Mouse (Mus musculus) mouse trophoblast stem cell (cell line): ENCODE measurements around the gene Pgbd1.
"Not testable (repeated sequence)": the region's sequence is repeated elsewhere in the genome, so short reads cannot be mapped to it uniquely, and the experiment has no call there.

Source experiments
- in situ Hi-C, 2 experiments: fragments of 300-500 bp; cut with MseI, MboI; formaldehyde crosslinking; loops; 2 replicates in 1 of 2; 3 replicates in 1 of 2; pipeline ENCODE4 v1.15.1; 2025

The Pgbd1 gene

DNA sequence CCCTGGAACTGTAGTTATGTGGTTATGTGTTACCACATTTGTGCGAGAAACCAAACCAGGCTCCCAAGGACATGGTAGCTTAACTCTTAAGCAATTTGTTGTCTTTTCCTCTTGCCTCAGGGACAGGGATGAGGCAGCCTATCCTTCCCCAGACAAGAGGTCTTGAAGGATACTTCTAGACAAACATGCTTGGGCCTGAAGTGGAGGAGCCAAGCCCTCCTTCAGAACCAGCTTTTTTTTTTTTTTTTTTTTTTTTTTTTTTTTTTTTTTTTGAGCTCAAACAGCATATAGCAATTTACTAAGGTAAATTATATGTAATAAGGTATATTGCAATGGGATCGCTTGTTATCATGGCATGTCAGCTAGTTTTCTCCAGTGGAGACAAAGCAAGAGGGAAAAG lies 25.1 kb downstream of the Pgbd1 start:
- in situ Hi-C loops = no loop called here

DNA sequence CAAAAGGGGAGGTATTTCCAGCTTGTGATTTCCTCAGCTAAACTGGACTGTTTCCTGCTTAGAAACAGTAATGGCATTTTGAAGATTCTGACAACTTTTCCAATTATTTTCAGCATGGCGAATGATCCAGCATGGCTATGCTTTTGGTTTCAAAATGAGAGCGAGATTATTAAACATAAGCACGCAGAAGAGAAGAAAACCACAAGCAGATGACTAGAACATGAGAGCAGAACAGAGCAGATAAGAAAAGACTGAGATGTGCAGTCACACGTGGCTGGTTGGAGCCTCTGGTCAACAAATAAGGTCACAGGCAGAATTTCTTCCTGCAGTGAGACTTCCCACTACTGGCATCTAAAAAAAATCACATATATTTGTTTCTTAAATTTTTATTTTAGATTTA lies 25.6 kb downstream of the Pgbd1 start:
- in situ Hi-C loops = no loop called here

DNA sequence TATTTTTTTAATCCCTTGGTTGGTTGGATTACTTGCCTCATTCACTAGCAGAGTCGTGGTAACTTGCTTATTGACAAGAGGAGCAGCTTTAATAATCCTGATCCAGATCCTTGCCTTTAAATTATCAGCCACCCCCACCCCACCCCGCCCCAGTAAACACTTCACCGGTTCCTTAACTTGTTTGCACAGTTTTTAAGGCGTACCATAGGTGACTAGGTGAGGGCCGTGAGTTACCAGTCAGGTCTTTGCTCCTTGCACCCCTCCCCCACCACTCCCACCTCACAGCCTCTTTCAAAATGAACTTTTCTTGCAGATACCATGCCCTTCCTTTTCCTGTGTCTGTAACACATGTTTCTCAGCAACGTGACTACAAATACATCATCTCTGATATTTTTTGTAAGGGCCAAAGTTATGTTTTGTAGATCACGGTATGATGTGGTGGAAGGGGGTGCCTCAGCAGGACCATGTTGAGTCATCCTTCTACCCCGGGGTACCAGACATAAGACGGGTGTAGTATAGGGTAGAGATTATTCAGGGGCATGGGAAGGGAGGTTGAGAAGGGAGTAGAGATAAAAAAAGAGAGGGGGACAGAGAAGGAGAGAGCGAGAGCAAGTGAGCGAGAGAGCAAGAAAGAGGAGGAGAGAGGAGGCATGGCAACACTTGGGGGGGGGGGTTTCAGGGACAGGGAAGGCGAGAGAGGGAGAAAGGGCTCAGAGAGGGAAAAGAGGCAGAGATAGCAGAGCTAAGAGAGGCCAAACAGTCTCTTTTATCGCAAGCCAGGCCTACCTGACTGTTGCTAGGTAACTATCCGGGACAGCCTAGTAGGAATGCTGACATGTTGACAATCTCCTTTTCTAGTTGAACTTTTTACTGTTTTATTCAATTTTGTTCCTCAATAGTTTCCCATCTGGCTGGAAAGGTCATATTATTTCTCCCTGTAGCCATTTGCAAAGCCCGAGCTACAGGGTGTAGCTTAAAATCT lies 26.3 kb downstream of the Pgbd1 start:
- in situ Hi-C loops = no loop called here

DNA sequence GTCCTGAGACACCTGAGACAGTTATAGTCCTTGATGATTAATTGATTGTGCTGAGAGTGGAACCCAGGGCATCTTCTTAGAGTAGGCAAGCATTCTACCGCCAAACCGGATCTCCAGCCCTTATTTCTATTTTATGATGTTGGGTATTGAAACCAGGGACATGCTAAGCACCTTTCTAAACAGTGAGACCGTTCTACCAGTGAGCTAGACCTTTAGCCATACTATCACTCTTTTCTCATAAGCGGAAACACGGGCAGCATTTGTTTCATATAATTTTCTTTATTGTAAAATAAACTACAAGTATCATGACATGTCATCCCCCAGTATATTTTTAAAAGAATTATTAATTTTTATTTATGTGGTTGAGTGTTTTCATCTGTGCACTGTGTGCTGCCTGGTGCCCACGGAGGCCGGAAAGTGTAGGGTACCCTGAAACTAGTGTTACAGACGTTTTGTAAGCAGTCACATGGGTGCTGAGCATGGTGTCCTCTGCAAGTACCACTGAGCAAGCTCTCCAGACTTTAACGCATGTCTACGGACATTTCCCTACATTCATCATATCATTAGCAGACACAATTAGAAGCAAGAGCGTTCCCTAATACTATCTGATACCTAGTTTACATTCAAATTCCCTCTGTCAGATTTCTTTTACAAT lies 31.9 kb downstream of the Pgbd1 start:
- in situ Hi-C loops = no loop called here

DNA sequence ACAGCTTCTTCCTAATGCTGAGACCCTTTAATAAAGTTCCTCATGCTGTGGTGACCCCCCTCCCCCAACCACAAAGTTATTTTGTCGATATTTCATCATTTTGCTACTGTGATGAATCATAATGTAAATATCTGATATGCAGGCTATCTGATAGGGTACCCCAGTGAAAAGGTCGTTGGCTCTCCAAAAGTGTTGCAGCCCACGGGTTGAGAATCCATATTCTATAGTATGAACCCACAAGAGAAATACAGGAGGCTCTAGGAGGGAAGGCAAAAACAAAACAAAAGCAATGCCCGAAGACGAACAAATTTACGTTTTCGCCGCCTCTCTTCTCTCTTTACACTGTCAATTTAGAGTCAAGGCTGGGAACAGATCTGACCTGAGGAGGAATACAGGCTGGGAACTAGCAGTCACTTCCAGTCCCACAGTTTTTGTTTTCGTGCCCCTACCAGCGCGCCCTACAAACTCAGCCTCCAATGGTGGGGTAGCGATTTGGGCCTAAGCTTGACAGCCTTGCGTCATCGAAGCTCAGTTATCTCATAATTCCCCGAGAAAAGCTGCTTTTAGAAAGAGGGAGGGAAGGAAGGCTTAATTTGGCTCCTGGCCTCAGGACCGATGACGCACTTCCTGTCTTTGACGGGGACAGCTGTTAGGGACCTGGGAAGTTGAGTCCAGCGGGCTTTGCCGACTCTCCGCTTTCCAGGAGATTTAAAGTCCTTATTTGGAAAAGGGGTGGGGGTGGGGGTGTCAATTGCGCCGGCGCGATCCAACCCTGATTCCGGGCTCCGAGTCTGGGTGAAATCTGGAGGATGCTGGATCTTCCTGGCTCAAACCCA lies 32.7 kb downstream of the Pgbd1 start:
- in situ Hi-C loops = no loop called here

DNA sequence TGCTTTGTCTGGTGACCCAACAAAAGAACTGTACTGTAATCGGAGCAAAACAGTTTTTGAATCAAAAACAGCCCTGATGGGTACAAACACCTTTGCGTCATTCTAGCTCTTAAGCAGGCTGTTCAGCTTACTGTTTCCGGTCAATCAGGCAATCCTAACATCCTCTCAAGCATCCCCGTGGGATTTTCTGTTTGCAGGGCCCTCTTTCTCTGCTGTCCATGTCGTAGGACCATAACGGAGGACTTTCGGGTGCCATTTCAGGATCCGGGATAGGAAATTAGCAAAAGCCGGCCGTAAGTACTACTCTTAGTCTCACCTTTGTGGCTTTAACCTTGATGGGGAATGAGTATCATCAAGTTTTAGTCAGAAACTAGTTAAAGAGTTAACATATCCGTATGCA lies 33.5 kb downstream of the Pgbd1 start:
- in situ Hi-C loops = no loop called here

DNA sequence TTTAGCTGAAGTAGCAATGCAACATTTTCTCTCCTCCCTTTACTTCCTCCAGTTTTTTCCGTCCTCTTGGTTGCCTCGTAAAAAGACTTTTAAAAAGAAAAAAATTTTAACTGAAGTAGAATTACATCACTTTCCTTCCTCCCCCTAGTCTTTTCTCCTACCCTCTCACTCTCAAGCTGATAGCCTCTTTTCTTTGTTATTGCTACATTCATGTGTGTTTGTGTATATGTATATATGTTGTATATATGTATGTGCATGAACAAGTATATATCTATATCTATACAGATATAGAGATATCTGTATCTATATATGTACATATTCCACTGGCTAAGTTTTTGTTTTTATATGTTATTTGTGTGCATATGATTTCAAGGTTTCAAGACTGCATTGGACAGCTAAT lies 38.0 kb downstream of the Pgbd1 start:
- in situ Hi-C loops = no loop called here

DNA sequence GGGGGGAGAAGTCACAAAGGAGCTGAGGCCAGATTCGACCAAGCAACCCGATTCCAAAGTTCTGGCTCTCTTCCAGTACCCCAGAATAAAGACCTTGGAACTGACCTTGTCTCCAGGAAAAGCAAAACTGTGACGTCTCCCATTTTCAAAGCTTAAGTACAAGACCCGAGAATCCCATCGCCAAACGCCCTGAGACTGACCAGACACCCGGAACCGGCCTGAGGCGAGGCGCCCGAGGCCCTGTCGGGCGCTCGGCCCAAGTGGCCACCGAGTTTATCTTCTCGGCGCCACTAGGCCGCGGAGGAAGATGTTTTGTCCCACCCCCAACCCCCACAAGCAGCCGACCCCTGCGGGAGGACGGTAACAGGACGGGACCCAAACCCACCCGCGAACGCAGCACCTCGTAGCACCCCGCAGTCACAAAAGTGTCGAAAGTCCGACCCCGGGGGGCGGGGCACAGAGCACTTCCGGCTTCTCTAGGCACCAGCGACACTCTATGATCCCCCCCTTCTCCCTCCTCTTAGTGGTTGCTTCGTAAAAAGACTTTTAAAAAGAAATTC lies 38.5 kb downstream of the Pgbd1 start, which contains the start of gene Zkscan3:
Gene Zkscan3, minus strand, starts transcription at position 469 of the 560 bp plus-strand sequence.
- in situ Hi-C loops = no loop called here

DNA sequence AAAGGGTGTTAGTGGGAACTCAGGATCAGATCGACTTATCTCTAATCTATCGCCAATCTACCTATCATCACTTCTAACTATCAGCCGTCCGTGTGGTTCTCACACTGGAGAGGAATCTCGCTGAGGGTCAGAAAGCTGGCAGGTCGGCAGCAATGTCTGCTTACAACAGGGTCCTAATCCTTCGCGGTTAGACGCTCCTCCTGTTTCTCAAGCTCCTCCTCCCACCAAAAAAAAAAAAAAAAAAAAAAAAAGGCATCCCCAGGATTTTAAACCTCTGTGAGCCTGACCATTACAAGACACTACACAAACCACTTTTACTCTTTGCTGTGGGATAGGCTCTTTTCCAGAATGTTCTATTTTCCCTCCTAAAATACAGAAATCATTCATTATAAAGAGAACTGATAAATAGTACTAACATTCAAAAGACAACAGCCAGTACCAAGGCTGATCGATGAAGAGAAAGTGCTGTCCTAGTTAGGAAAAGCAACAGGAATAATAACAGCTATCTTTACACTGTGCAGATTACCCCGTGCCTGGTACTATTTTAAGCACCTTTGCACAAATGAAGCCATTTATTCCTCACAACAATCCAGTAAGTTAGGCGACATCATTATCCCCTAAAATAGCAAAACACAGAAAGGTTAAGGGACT lies 39.1 kb downstream of the Pgbd1 start:
- in situ Hi-C loops = no loop called here

DNA sequence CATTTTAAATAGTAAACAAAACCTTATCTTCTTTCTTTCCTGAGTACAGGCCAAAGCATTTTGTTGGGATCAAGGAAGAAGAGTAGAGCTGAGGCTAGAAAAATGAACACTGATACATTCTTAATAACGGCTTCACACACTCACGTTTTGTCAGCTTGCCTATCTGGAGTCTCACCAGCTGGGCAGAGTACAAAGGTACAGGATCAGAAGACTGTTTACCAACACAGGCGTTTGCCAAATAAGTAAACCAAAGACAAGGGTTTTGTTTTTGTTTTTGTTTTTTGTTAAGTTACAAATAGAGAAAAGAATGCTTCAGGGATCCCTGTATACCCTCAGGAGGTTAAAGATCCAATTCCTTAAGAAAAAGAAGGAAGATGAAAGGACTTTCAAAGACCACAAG lies 39.7 kb downstream of the Pgbd1 start:
- in situ Hi-C loops = no loop called here

DNA sequence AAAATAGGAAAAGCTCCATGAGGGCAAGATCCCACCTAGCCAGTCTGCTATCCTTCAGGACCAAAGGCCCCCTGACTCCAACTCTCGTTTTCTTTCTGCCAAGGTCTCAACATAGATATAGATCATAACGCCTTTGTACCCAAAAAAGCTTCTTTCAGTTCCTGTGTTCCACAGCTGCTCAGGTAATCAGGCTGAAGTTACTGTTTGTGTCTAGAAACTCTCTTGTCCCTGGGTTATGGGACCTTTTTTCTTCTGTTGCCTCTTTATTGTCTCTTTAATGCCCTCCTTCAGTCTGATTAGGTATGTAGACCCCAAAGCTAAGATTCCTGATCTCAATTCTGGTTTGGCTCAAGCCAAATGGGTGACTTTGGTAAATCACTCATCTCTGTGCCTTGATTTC lies 43.4 kb downstream of the Pgbd1 start:
- in situ Hi-C loops = no loop called here

DNA sequence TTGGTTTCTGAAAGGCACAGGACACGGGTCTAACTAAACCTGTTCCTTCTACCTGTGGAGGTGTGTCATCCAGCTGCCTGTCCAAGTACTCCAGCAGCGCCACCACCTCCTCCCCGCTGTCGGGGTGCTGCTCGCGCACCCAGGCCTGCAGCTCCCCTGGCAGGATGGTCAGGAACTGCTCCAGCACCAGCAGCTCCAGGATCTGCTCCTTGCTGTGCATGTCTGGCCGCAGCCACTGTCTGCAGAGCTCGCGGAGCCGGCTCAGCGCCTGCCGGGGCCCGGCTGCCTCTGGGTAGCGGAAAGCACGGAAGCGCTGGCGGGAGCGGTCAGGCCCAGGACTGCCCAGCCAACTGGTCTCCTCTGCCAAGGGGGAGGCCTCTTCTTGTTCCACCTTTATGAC lies 44.8 kb downstream of the Pgbd1 start:
- in situ Hi-C loops = not testable (repeated sequence)

DNA sequence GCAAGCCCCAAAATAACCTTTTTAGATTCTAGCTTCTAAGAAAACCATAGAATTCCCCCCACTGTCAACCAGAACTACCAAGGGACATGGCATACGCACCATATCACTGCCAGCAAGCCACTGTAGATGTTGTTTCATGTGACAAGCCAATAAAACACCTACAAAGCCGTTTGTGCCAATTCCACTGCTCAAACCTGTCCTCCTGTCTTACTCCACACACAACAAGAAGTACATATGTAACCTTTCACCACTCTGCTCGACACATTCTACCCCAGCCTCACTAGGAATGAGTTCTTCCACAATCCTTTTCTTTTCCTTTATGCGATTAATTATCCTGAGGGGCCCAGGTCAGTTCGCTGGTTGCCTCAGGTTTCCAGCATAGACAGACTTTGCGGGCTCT lies 45.2 kb downstream of the Pgbd1 start:
- in situ Hi-C loops = no loop called here

DNA sequence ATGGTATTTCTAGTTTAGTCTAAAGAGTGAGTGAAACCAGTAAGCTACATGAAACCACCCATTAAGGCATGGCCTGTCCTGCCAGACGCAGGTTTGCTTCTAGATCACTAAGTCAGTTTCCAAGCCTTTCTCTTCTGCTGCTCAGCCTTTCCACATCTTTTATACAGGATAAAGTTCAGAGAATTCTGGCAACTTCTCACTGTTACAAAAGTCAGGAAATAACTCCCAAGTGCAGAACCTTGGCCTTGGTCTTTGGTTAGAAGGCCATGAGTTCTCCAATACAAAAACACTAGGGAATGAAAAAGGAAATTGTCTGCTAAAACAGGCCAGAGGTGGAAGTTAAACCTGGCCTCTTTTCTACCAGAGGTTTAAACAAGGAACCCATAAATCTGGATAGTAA lies 45.6 kb downstream of the Pgbd1 start:
- in situ Hi-C loops = no loop called here

DNA sequence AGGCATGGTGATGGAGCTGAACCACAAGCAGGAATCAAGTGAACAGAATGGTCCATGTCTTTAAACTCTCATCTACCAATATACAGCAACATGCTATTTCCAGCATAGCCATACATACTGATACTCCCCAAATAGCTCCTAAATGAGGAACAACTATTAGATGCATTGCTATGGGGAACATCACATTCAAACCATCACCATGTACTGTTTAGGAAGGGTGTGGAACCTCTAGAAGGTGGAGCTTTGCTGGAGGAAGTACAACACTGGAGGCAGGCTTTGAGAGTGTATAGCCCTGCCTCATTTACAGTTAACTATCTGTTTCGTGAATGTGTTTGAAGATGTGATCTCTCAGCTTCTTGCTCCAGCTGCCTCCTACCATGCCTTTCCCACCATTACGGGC lies 63.1 kb downstream of the Pgbd1 start:
- in situ Hi-C loops = no loop called here

DNA sequence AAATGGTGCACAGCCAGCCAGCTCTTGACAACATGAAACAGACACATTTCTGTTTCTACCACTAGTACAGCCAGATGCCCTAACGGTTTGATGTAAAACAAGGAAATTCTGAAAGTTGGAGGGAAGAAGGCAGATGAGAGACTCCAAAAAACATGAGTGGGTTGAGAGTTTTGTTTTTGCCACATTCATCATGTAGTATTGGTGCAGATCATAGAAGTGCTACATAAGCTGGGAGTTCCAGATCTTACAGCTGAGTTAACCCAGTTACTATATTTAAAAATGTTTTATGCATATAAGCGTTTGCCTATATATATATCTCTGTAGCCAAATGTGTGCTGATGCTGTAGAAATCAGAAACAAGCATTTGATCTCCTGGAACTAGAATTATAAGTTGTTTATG lies 68.2 kb downstream of the Pgbd1 start:
- in situ Hi-C loops = no loop called here
